8 mouse cellular contexts compared by ENCODE assay signal in genomic region chr6:99101489-99101908, GRCm38 (mm10).
DNase-seq lines count a peak whose midpoint lies in the region; ATAC-seq and TF ChIP-seq lines count a peak whose summit lies in the region.

No protein-coding gene starts in this region.

- intact Hi-C loops in heart, postnatal 25 days (cut with DNase I) = no loop called here

- H3K36me3 ChIP-seq in heart, embryonic 10.5 days = no peaks in the 10 kb centered on the region
- H3K36me3 ChIP-seq in forebrain, embryonic 15.5 days = no peaks in the 10 kb centered on the region
- H3K36me3 ChIP-seq in kidney, embryonic 16.5 days (ENCODE audit: insufficient read depth, low read length) = no peaks in the 10 kb centered on the region
- no peaks in the 10 kb centered on the region for H3K36me3 ChIP-seq in thymus, adult 2 months (ENCODE audit: control insufficient read depth, insufficient read depth, low read length)

- peak; percentile 57 for ATAC-seq in forebrain, embryonic 15.5 days (replicated peaks)
- peak; percentile 72 for ATAC-seq in kidney, embryonic 16.5 days (ENCODE audit: low FRiP score, low TSS enrichment)

- H3K27me3 ChIP-seq in heart, embryonic 10.5 days (ENCODE audit: insufficient read depth, poor library complexity, severe bottlenecking) = no peaks in the 10 kb centered on the region
- no peaks in the 10 kb centered on the region for H3K27me3 ChIP-seq in forebrain, embryonic 15.5 days
- H3K27me3 ChIP-seq in kidney, embryonic 16.5 days (ENCODE audit: insufficient read depth, low read length) = no peaks in the 10 kb centered on the region
- H3K27me3 ChIP-seq in thymus, adult 2 months (ENCODE audit: control insufficient read depth, insufficient read depth, low read length) = no peaks in the 10 kb centered on the region

- TF ChIP-seq POLR2A in thymus, adult 2 months (IDR thresholded peaks at IDR 0.05; ENCODE audit: control insufficient read depth, extremely low read depth, insufficient read depth, low read length, poor library complexity) = no peak

- H3K4me1 ChIP-seq in heart, embryonic 10.5 days = peaks cover 74% of the 10 kb centered on the region
- peaks cover 25% of the 10 kb centered on the region for H3K4me1 ChIP-seq in forebrain, embryonic 15.5 days
- peaks cover 56% of the 10 kb centered on the region for H3K4me1 ChIP-seq in kidney, embryonic 16.5 days (ENCODE audit: insufficient read depth, low read length)
- H3K4me1 ChIP-seq in thymus, adult 2 months (replicated peaks; ENCODE audit: control insufficient read depth, insufficient read depth, low read length) = peaks cover 8% of the 10 kb centered on the region

- peak overlapping the region; percentile 88 for H3K27ac ChIP-seq in heart, embryonic 10.5 days
- H3K27ac ChIP-seq in forebrain, embryonic 15.5 days (replicated peaks) = peak overlapping the region; percentile 46; the same call in 1 of the 2 replicates
- peak overlapping the region; percentile 88 for H3K27ac ChIP-seq in kidney, embryonic 16.5 days (ENCODE audit: low read length)
- no peak overlapping the region for H3K27ac ChIP-seq in thymus, adult 2 months (ENCODE audit: control insufficient read depth, insufficient read depth, low read length)

- no peak for TF ChIP-seq CTCF in thymus, adult 2 months (IDR thresholded peaks at IDR 0.05; ENCODE audit: borderline replicate concordance, control insufficient read depth, extremely low read depth, insufficient read depth, low read length, poor library complexity)

- peak overlapping the region; percentile 36 for H3K4me3 ChIP-seq in heart, embryonic 10.5 days
- no peak overlapping the region for H3K4me3 ChIP-seq in forebrain, embryonic 15.5 days
- H3K4me3 ChIP-seq in kidney, embryonic 16.5 days (ENCODE audit: low read length) = no peak overlapping the region
- no peak overlapping the region for H3K4me3 ChIP-seq in thymus, adult 2 months (ENCODE audit: control insufficient read depth, insufficient read depth, low read length)

- WGBS in heart, embryonic 10.5 days = 11% methylated on average over 6 of the region's 6 CpGs
- WGBS in forebrain, embryonic 15.5 days = 2% methylated on average over 6 of the region's 6 CpGs
- 8% methylated on average over 6 of the region's 6 CpGs for WGBS in kidney, embryonic 16.5 days
- WGBS in thymus, adult 2 months = 79% methylated on average over 6 of the region's 6 CpGs

- peak; percentile 80 for DNase-seq in heart, embryonic 10.5 days (ENCODE audit: low spot score)
- DNase-seq in heart, postnatal 25 days (ENCODE audit: low spot score) = no peak
- peak; percentile 59 for DNase-seq in mesoderm, embryonic 11.5 days (ENCODE audit: low read depth, low spot score)
- DNase-seq in thymus, adult 2 months = no peak
- DNase-seq in cerebellum, postnatal 4 days (ENCODE audit: low spot score in 2 of 2) = no peak
- no peak for DNase-seq in left cerebral cortex, adult 8-10 months (ENCODE audit: low spot score in 2 of 2)

- no peaks in the 10 kb centered on the region for H3K9me3 ChIP-seq in heart, embryonic 10.5 days
- H3K9me3 ChIP-seq in forebrain, embryonic 15.5 days = no peaks in the 10 kb centered on the region
- H3K9me3 ChIP-seq in kidney, embryonic 16.5 days (ENCODE audit: low read length) = no peaks in the 10 kb centered on the region

- H3K4me2 ChIP-seq in forebrain, embryonic 15.5 days (replicated peaks) = no peak overlapping the region
- peak overlapping the region; percentile 37 for H3K4me2 ChIP-seq in kidney, embryonic 16.5 days (replicated peaks; ENCODE audit: low read depth, low read length)

- no peak overlapping the region for H3K9ac ChIP-seq in forebrain, embryonic 15.5 days (replicated peaks)
- 0 out of 2 replicates have a peak overlapping the region, but pooled peaks have one; percentile 26 for H3K9ac ChIP-seq in kidney, embryonic 16.5 days (replicated peaks; ENCODE audit: low read length)

Comparison
In these comparisons a context has a peak if more than half of its experiments do, and no peak if none do; other contexts are left out.
1. DNase-seq: peak in heart, embryonic 10.5 days (single experiment) and mesoderm, embryonic 11.5 days (single experiment); none in heart, postnatal 25 days (single experiment), thymus, adult 2 months (single experiment), cerebellum, postnatal 4 days (0 of 2) and left cerebral cortex, adult 8-10 months (0 of 2).